Mouse (Mus musculus) CH12.LX (cell line): ENCODE results near the gene Tshz2.

ENCODE experiments used
- CTCF ChIP-seq, 2 experiments: IDR thresholded peaks in 1 of 2; conservative IDR thresholded peaks in 1 of 2; 2 replicates each; pipeline ENCODE4 v1.5.1; 2011 to 2012; ENCODE audit warnings: low read depth in 2 of 2, low read length in 2 of 2, improper control_type of control experiment in 1 of 2, inconsistent platforms in 1 of 2, mild to moderate bottlenecking in 1 of 2, moderate library complexity in 1 of 2
- E2F4 ChIP-seq: IDR thresholded peaks from 2 replicates; pipeline ENCODE4 v1.6.1; 2011; ENCODE audit warnings: low read depth, low read length, improper control_type of control experiment; ENCODE audit not compliant: insufficient replicate concordance
- MXI1 ChIP-seq: IDR thresholded peaks from 2 replicates; pipeline ENCODE4 v1.6.1; 2011; ENCODE audit warnings: mild to moderate bottlenecking, low read depth, low read length, improper control_type of control experiment
- POLR2A ChIP-seq: IDR thresholded peaks from 2 replicates; pipeline ENCODE4 v1.6.1; 2011; ENCODE audit warnings: low read depth, mild to moderate bottlenecking, improper control_type of control experiment, low read length
- RAD21 ChIP-seq: IDR thresholded peaks from 2 replicates; pipeline ENCODE4 v1.6.1; 2011; ENCODE audit warnings: low read depth, mild to moderate bottlenecking, low read length, improper control_type of control experiment, moderate library complexity

DNA sequence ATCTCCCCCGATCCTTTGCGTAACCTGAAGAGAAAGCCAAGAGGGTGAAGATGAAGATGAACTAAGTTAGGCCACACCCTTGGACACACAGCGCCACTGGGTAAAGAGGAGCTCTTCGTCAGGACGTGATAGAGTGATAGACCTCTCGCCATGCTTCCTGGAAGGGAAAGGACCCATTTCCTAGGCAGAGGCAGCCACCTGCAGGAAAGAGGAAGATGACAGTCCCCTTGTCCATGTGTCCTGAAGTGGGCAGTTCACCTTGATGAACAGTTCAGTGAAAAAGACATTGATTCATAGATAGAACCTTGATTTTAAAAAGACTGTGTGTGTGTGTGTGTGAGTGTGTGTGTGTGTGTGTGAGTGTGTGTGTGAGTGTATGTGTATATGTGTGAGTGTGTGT lies 209.7 kb downstream of the Tshz2 start:
- no peak for TF ChIP-seq RAD21
- no peak for TF ChIP-seq E2F4
- TF ChIP-seq MXI1, result no peak
- no peak for TF ChIP-seq CTCF (conservative IDR thresholded peaks at IDR 0.05 in 1 of 2, IDR thresholded peaks at IDR 0.05 in 1 of 2; ENCODE audit: low read depth in 2 of 2, low read length in 2 of 2)
- TF ChIP-seq POLR2A, result no peak
